Mouse (Mus musculus): ENCODE measurements around the gene Zyg11b.
A peak's percentile ranks its signal among the peaks of the same experiment; 100 is the strongest.

The Zyg11b gene

DNA sequence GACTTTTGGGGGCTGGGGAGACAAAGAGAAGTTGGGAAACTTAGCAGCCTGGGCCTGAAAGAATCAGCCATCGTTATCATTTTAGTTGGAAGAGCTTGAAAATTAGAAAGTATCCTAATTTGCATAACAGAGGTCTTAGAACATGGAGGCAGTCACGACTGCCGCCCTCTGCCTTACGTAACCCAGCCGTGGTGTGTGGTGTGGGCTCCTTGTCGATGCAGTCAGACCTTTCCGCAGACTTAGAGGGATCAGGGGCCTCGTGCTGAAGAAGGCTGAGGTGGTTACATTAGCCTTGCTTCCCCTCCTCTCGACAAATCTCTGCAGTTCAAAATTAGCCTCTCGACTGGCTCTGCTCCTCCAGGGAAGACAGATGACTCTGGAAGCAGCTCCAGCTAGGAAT, 37.9 kb upstream of the Zyg11b start:
- peak overlapping the region; percentile 49 for H3K4me3 ChIP-seq (replicated peaks; ENCODE audit: low read length)
- TF ChIP-seq NANOG (IDR thresholded peaks at IDR 0.05; ENCODE audit: borderline replicate concordance, low read length), result no peak
- no peak for TF ChIP-seq CTCF (conservative IDR thresholded peaks at IDR 0.05; ENCODE audit: low read length)
- TF ChIP-seq POU5F1 (IDR thresholded peaks at IDR 0.05; ENCODE audit: borderline replicate concordance, low read length), result no peak
- H3K4me1 ChIP-seq (replicated peaks; ENCODE audit: low read depth, low read length), result peaks cover 73% of the 10 kb centered on the region
- H3K36me3 ChIP-seq (ENCODE audit: insufficient read depth, low read length), result peaks cover 67% of the 10 kb centered on the region
- no peaks in the 10 kb centered on the region for H3K9me3 ChIP-seq (ENCODE audit: low read length)
- no peaks in the 10 kb centered on the region for H3K27me3 ChIP-seq (ENCODE audit: insufficient read depth, low read length)

- Histone ChIP-seq H3K36me3 (ENCODE audit: insufficient read depth, low read length) (peaks cover 68% of the 10 kb centered on the region), H3K4me3 (replicated peaks; ENCODE audit: low read length) (peak overlapping the region; percentile 49), H3K27me3 (ENCODE audit: insufficient read depth, low read length) (no peaks in the 10 kb centered on the region), H3K4me1 (replicated peaks; ENCODE audit: low read depth, low read length) (peaks cover 78% of the 10 kb centered on the region), H3K9me3 (ENCODE audit: low read length) (no peaks in the 10 kb centered on the region)
- TF ChIP-seq CTCF (conservative IDR thresholded peaks at IDR 0.05; ENCODE audit: low read length) (no peak), POU5F1 (IDR thresholded peaks at IDR 0.05; ENCODE audit: borderline replicate concordance, low read length) (no peak), NANOG (IDR thresholded peaks at IDR 0.05; ENCODE audit: borderline replicate concordance, low read length) (no peak)
These were observed 37.4 kb upstream of the Zyg11b start for GRCm38 (mm10) chr4:108338321-108338733.

DNA sequence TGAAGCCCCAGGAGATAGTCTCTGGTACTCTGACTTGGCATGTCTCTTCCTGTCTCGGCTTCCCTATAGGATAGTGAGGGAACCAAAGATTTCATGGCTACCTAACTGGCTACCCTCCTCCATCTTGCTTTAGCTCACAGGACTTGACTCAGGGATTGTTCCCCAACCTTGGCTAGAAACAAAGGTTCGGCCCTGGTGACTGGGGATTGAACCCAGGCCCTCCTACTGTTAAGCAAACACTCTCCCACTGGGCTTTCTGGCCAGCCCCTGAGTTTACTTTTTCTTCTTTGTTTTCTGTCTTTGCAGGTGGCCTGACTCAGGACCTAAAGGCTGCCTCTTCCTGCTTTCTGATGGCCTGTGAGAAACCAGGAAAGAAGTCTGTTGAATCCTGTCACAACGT, 36.9 kb upstream of the Zyg11b start:
- peaks cover 68% of the 10 kb centered on the region for H3K36me3 ChIP-seq (ENCODE audit: insufficient read depth, low read length)
- H3K4me1 ChIP-seq (replicated peaks; ENCODE audit: low read depth, low read length), result peaks cover 78% of the 10 kb centered on the region
- TF ChIP-seq POU5F1 (IDR thresholded peaks at IDR 0.05; ENCODE audit: borderline replicate concordance, low read length) (no peak), NANOG (IDR thresholded peaks at IDR 0.05; ENCODE audit: borderline replicate concordance, low read length) (0 out of 2 replicates have a peak, but pooled peaks have one; percentile 15)
- H3K9me3 ChIP-seq (ENCODE audit: low read length), result no peaks in the 10 kb centered on the region
- H3K4me3 ChIP-seq (replicated peaks; ENCODE audit: low read length), result peak overlapping the region; percentile 49
- no peaks in the 10 kb centered on the region for H3K27me3 ChIP-seq (ENCODE audit: insufficient read depth, low read length)

DNA sequence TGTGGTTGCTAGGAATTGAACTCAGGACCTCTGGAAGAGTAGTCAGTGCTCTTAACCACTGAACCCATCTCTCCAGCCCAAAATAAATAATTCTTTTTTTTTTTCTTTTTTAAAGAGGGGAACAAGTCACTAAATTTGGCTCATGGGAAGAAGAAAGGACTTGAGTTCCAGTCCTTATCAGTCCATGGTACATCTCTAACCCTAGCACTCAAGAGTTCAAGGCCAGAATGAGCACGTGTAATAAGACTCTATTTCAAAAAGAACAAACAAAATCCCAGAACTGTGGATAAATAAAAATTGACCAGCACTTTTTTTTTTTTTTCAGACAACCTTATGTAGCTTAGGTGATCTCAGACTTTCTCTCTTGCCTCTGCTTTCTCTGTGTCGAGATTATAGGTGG, 35.9 kb upstream of the Zyg11b start:
- Histone ChIP-seq H3K4me1 (replicated peaks; ENCODE audit: low read depth, low read length) (peaks cover 88% of the 10 kb centered on the region), H3K36me3 (ENCODE audit: insufficient read depth, low read length) (peaks cover 76% of the 10 kb centered on the region), H3K4me3 (replicated peaks; ENCODE audit: low read length) (no peak overlapping the region), H3K27me3 (ENCODE audit: insufficient read depth, low read length) (no peaks in the 10 kb centered on the region), H3K9me3 (ENCODE audit: low read length) (no peaks in the 10 kb centered on the region)
- no peak for TF ChIP-seq NANOG (IDR thresholded peaks at IDR 0.05; ENCODE audit: borderline replicate concordance, low read length)
- no peak for TF ChIP-seq POU5F1 (IDR thresholded peaks at IDR 0.05; ENCODE audit: borderline replicate concordance, low read length)
- TF ChIP-seq CTCF (conservative IDR thresholded peaks at IDR 0.05; ENCODE audit: low read length), result no peak

DNA sequence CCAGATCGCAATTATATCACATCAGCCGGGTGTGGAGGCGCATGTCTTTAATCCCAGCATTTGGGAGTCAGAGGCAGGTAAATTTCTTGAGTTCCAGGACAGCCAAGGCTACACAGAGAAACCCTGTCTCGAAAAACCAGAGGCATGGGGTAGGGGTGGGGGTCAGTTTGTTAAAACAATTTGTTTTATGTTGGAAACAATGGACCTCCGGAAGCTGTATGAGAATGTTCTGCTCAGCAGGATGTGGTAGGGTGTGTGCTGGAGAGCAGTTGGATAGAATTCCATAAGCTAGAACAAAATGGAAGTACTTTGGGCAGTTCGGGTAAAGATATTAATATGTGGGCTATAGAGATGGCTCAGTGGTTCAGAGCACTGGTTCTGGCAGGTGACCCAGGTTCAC, 34.5 kb upstream of the Zyg11b start:
- Histone ChIP-seq H3K4me3 (replicated peaks; ENCODE audit: low read length) (no peak overlapping the region), H3K36me3 (ENCODE audit: insufficient read depth, low read length) (peaks cover 79% of the 10 kb centered on the region), H3K4me1 (replicated peaks; ENCODE audit: low read depth, low read length) (peaks cover 92% of the 10 kb centered on the region), H3K9me3 (ENCODE audit: low read length) (no peaks in the 10 kb centered on the region), H3K27me3 (ENCODE audit: insufficient read depth, low read length) (no peaks in the 10 kb centered on the region)
- TF ChIP-seq NANOG (IDR thresholded peaks at IDR 0.05; ENCODE audit: borderline replicate concordance, low read length) (no peak), POU5F1 (IDR thresholded peaks at IDR 0.05; ENCODE audit: borderline replicate concordance, low read length) (no peak), CTCF (conservative IDR thresholded peaks at IDR 0.05; ENCODE audit: low read length) (no peak)

GRCm38 (mm10) chr4:108332041-108332440, 31.1 kb upstream of the Zyg11b start:
- Histone ChIP-seq H3K9me3 (ENCODE audit: low read length) (no peaks in the 10 kb centered on the region), H3K27me3 (ENCODE audit: insufficient read depth, low read length) (no peaks in the 10 kb centered on the region), H3K4me3 (replicated peaks; ENCODE audit: low read length) (no peak overlapping the region), H3K36me3 (ENCODE audit: insufficient read depth, low read length) (peaks cover 63% of the 10 kb centered on the region), H3K4me1 (replicated peaks; ENCODE audit: low read depth, low read length) (peaks cover 85% of the 10 kb centered on the region)
- TF ChIP-seq POU5F1 (IDR thresholded peaks at IDR 0.05; ENCODE audit: borderline replicate concordance, low read length), result no peak
- no peak for TF ChIP-seq NANOG (IDR thresholded peaks at IDR 0.05; ENCODE audit: borderline replicate concordance, low read length)
- no peak for TF ChIP-seq CTCF (conservative IDR thresholded peaks at IDR 0.05; ENCODE audit: low read length)

DNA sequence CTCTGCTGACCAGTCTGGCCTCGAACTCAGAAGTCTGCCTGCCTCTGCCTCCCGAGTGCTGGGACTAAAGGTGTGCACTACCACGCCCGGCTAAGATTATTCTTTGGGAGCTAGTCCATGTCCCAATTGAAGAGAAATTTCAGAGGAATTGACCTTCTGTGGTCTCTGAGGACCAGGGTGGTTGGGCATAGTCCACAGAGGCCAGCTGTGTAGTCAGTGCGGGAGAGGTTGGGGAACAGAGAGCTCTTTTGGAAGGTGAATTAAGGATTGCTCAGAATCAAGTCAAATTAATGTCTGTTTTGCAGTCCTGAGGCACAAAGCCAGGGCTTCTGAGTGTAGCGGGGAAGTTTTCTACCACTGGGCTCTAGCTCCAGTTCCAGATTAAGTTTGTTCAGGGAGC, 28.9 kb upstream of the Zyg11b start:
- peaks cover 42% of the 10 kb centered on the region for H3K36me3 ChIP-seq (ENCODE audit: insufficient read depth, low read length)
- H3K4me1 ChIP-seq (replicated peaks; ENCODE audit: low read depth, low read length), result peaks cover 69% of the 10 kb centered on the region
- TF ChIP-seq POU5F1 (IDR thresholded peaks at IDR 0.05; ENCODE audit: borderline replicate concordance, low read length), result no peak
- no peak for TF ChIP-seq NANOG (IDR thresholded peaks at IDR 0.05; ENCODE audit: borderline replicate concordance, low read length)
- TF ChIP-seq CTCF (conservative IDR thresholded peaks at IDR 0.05; ENCODE audit: low read length), result no peak

GRCm38 (mm10) chr4:108327730-108328484, 27.0 kb upstream of the Zyg11b start, which contains the start of gene Coa7:
Gene Coa7 (plus strand): TSS chr4:108328140.
- peaks cover 33% of the 10 kb centered on the region for H3K36me3 ChIP-seq (ENCODE audit: insufficient read depth, low read length)
- H3K27me3 ChIP-seq (ENCODE audit: insufficient read depth, low read length), result no peaks in the 10 kb centered on the region
- TF ChIP-seq CTCF (conservative IDR thresholded peaks at IDR 0.05; ENCODE audit: low read length) (no peak), POU5F1 (IDR thresholded peaks at IDR 0.05; ENCODE audit: borderline replicate concordance, low read length) (no peak), NANOG (IDR thresholded peaks at IDR 0.05; ENCODE audit: borderline replicate concordance, low read length) (no peak)
- no peaks in the 10 kb centered on the region for H3K9me3 ChIP-seq (ENCODE audit: low read length)
- H3K4me1 ChIP-seq (replicated peaks; ENCODE audit: low read depth, low read length), result peaks cover 55% of the 10 kb centered on the region
- H3K4me3 ChIP-seq (replicated peaks; ENCODE audit: low read length), result peak within 1 kb of the TSS; percentile 89

More for the DNA sequence above, 28.9 kb upstream of the Zyg11b start:
- 0 out of 2 replicates have a peak overlapping the region, but pooled peaks have one; percentile 10 for H3K4me3 ChIP-seq (replicated peaks; ENCODE audit: low read length)
- no peaks in the 10 kb centered on the region for H3K9me3 ChIP-seq (ENCODE audit: low read length)
- no peaks in the 10 kb centered on the region for H3K27me3 ChIP-seq (ENCODE audit: insufficient read depth, low read length)

Data from E14TG2a.4 (cell line).